Mouse (Mus musculus): ENCODE results near the gene Vwa8. TPM values are rescaled to one million over a fixed set of nuclear protein-coding genes. Genes with fewer than 3 reads are reported as not detected.
A peak's percentile ranks its signal among the peaks of the same experiment; 100 is the strongest.

Gene Vwa8
- polyA plus RNA-seq, 1 experiment, result 11.2 TPM

DNA sequence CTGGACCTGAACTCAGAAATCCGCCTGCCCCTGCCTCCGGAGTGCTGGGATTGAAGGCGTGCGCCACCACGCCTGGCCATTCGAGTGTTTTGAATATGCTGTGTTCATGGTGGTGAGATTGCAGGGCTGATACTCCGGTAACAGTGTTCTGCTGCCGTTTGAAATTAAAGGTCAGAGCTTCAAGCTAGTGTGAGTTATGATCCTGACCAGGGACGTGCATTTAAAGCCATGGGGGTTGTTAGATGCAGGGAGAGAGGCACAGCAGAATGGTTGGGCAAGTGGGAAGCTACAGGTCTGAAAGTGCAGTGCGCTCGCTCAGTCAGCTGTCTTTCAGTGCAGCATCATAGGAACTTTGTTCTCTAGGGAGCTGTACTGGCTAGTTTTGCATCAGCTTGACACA, 271.8 kb downstream of the Vwa8 start:
- Histone ChIP-seq H3K27ac (ENCODE audit: insufficient read depth, low read depth, low read length) (no peak overlapping the region), H3K4me3 (ENCODE audit: low read depth, low read length) (no peak overlapping the region), H3K36me3 (ENCODE audit: control insufficient read depth, insufficient read depth, low read length) (no peaks in the 10 kb centered on the region), H3K4me1 (ENCODE audit: control insufficient read depth, insufficient read depth, insufficient read length, low read length) (no peaks in the 10 kb centered on the region), H3K27me3 (ENCODE audit: control insufficient read depth, insufficient read depth, low read length) (no peaks in the 10 kb centered on the region)
- TF ChIP-seq POLR2A (IDR thresholded peaks at IDR 0.05; ENCODE audit: low read depth, low read length) (no peak), CTCF (IDR thresholded peaks at IDR 0.05; ENCODE audit: extremely low read depth, insufficient read length, insufficient replicate concordance, low read depth, low read length) (no peak)
- 91% methylated on average over 11 of the region's 11 CpGs for WGBS

- TF ChIP-seq POLR2A (IDR thresholded peaks at IDR 0.05; ENCODE audit: low read depth, low read length) (no peak), CTCF (IDR thresholded peaks at IDR 0.05; ENCODE audit: extremely low read depth, insufficient read length, insufficient replicate concordance, low read depth, low read length) (no peak)
- Histone ChIP-seq H3K27ac (ENCODE audit: insufficient read depth, low read depth, low read length) (no peak overlapping the region), H3K4me3 (ENCODE audit: low read depth, low read length) (no peak overlapping the region), H3K4me1 (ENCODE audit: control insufficient read depth, insufficient read depth, insufficient read length, low read length) (no peaks in the 10 kb centered on the region), H3K27me3 (ENCODE audit: control insufficient read depth, insufficient read depth, low read length) (no peaks in the 10 kb centered on the region), H3K36me3 (ENCODE audit: control insufficient read depth, insufficient read depth, low read length) (no peaks in the 10 kb centered on the region)
- WGBS, result 77% methylated on average over 8 of the region's 8 CpGs
Observed at GRCm38 (mm10) chr14:79123466-79123865, 274.6 kb downstream of the Vwa8 start.

DNA sequence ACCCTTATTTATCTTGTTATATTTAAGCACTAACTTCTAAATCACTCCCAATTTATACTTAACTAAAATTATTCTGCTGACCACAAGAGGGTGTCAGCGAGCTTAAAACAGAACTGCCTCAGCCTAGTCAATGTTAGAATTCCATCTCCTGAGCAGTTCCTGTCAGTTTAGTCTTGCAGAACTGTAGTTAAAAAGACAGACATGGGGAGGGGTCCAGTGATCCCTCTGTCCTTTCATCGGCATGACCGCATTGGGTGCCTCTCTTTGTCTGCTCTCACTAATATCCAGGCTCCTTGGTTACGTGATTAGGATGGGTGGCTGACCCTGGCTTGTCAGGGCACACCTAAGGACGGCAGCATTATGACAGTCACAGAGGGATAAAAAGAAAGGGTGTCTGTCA, 275.8 kb downstream of the Vwa8 start:
- no peak overlapping the region for H3K4me3 ChIP-seq (ENCODE audit: low read depth, low read length)
- WGBS, result 50% methylated on average over 5 of the region's 5 CpGs

GRCm38 (mm10) chr14:79126176-79126575, 277.3 kb downstream of the Vwa8 start:
- TF ChIP-seq CTCF (IDR thresholded peaks at IDR 0.05; ENCODE audit: extremely low read depth, insufficient read length, insufficient replicate concordance, low read depth, low read length) (no peak), POLR2A (IDR thresholded peaks at IDR 0.05; ENCODE audit: low read depth, low read length) (no peak)
- no peaks in the 10 kb centered on the region for H3K4me1 ChIP-seq (ENCODE audit: control insufficient read depth, insufficient read depth, insufficient read length, low read length)
- no peaks in the 10 kb centered on the region for H3K36me3 ChIP-seq (ENCODE audit: control insufficient read depth, insufficient read depth, low read length)
- H3K27ac ChIP-seq (ENCODE audit: insufficient read depth, low read depth, low read length), result no peak overlapping the region
- 87% methylated on average over 5 of the region's 5 CpGs for WGBS
- H3K27me3 ChIP-seq (ENCODE audit: control insufficient read depth, insufficient read depth, low read length), result no peaks in the 10 kb centered on the region
- no peak overlapping the region for H3K4me3 ChIP-seq (ENCODE audit: low read depth, low read length)

More for the DNA sequence above, 275.8 kb downstream of the Vwa8 start:
- no peak overlapping the region for H3K27ac ChIP-seq (ENCODE audit: insufficient read depth, low read depth, low read length)
- H3K36me3 ChIP-seq (ENCODE audit: control insufficient read depth, insufficient read depth, low read length), result no peaks in the 10 kb centered on the region
- H3K4me1 ChIP-seq (ENCODE audit: control insufficient read depth, insufficient read depth, insufficient read length, low read length), result no peaks in the 10 kb centered on the region
- H3K27me3 ChIP-seq (ENCODE audit: control insufficient read depth, insufficient read depth, low read length), result no peaks in the 10 kb centered on the region
- TF ChIP-seq POLR2A (IDR thresholded peaks at IDR 0.05; ENCODE audit: low read depth, low read length) (no peak), CTCF (IDR thresholded peaks at IDR 0.05; ENCODE audit: extremely low read depth, insufficient read length, insufficient replicate concordance, low read depth, low read length) (no peak; the same call in 1 of the 2 replicates)

DNA sequence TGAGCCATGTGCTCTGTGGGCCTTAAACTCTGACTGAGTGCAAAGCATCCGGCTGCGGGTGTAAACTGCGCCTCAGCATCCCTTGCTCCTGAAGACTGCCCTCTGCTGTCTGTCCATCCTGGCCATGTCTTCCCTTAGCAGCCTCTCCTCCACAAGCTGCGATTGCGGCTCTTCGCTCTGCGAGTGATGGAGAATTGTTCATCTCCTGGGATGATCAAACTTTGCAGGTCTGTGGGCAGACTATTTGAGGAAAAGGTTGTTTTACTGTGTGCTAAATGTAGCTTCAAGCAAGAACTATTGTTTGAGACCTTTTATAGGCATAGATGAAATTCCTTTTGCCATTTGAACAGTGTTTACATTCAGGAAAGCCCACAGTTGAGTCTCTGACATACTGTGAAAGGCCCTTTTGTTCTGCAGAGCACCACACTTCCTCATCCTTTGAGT, 286.1 kb downstream of the Vwa8 start:
- Histone ChIP-seq H3K4me3 (ENCODE audit: low read depth, low read length) (no peak overlapping the region), H3K27ac (ENCODE audit: insufficient read depth, low read depth, low read length) (no peak overlapping the region), H3K36me3 (ENCODE audit: control insufficient read depth, insufficient read depth, low read length) (no peaks in the 10 kb centered on the region), H3K4me1 (ENCODE audit: control insufficient read depth, insufficient read depth, insufficient read length, low read length) (no peaks in the 10 kb centered on the region), H3K27me3 (ENCODE audit: control insufficient read depth, insufficient read depth, low read length) (no peaks in the 10 kb centered on the region)
- peak; percentile 34; the same call in 1 of the 2 replicates for TF ChIP-seq CTCF (IDR thresholded peaks at IDR 0.05; ENCODE audit: extremely low read depth, insufficient read length, insufficient replicate concordance, low read depth, low read length)
- no peak for TF ChIP-seq POLR2A (IDR thresholded peaks at IDR 0.05; ENCODE audit: low read depth, low read length)
- WGBS, result 47% methylated on average over 7 of the region's 7 CpGs

DNA sequence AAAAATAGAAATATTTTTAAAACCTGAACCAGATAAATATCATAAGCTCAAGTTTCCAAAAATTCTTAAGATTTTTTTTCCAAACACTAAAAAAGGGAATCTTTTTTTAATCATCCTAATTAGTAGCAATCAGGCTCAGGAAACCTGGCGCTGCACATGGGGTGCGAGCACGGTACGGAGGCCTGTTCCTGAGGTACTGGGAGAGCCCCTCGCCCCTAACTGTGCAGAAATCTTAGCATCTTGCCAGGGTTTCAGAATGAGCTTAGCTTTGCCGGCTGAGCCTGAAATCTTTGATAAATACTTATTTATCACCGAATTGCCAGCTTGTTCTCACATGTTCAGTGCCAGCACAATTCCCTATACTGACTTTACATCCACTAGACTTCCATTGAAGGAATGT, 286.6 kb downstream of the Vwa8 start:
- no peaks in the 10 kb centered on the region for H3K27me3 ChIP-seq (ENCODE audit: control insufficient read depth, insufficient read depth, low read length)
- H3K27ac ChIP-seq (ENCODE audit: insufficient read depth, low read depth, low read length), result no peak overlapping the region
- H3K36me3 ChIP-seq (ENCODE audit: control insufficient read depth, insufficient read depth, low read length), result no peaks in the 10 kb centered on the region
- no peak overlapping the region for H3K4me3 ChIP-seq (ENCODE audit: low read depth, low read length)
- 87% methylated on average over 7 of the region's 7 CpGs for WGBS
- TF ChIP-seq CTCF (IDR thresholded peaks at IDR 0.05; ENCODE audit: extremely low read depth, insufficient read length, insufficient replicate concordance, low read depth, low read length) (no peak), POLR2A (IDR thresholded peaks at IDR 0.05; ENCODE audit: low read depth, low read length) (no peak)
- H3K4me1 ChIP-seq (ENCODE audit: control insufficient read depth, insufficient read depth, insufficient read length, low read length), result no peaks in the 10 kb centered on the region

- no peaks in the 10 kb centered on the region for H3K27me3 ChIP-seq (ENCODE audit: control insufficient read depth, insufficient read depth, low read length)
- H3K4me1 ChIP-seq (ENCODE audit: control insufficient read depth, insufficient read depth, insufficient read length, low read length), result no peaks in the 10 kb centered on the region
- WGBS, result 85% methylated on average over 3 of the region's 3 CpGs
- no peak for TF ChIP-seq POLR2A (IDR thresholded peaks at IDR 0.05; ENCODE audit: low read depth, low read length)
- no peaks in the 10 kb centered on the region for H3K36me3 ChIP-seq (ENCODE audit: control insufficient read depth, insufficient read depth, low read length)
- H3K4me3 ChIP-seq (ENCODE audit: low read depth, low read length), result no peak overlapping the region
- H3K27ac ChIP-seq (ENCODE audit: insufficient read depth, low read depth, low read length), result no peak overlapping the region
Observed at GRCm38 (mm10) chr14:79136585-79136984, 287.7 kb downstream of the Vwa8 start.

DNA sequence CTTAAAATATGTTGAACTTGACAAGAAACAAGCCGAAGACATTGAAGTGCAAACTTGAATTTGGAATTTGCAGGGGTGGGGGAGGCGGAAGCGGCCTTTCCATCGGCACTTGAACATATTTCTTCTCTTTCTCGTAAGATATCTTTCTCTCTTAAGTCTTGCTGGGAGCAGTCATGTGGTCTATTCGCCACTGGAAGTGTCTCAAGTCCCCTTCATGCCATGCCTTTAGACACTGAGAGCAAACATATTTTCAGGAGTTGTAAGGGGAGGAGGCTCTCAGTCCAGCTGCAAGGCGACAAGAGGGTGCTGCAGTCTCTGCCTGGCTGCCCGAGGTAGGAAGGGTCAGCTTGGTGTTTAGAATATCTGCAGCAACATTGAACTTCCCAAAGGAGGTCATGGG, 288.2 kb downstream of the Vwa8 start:
- no peak overlapping the region for H3K27ac ChIP-seq (ENCODE audit: insufficient read depth, low read depth, low read length)
- no peaks in the 10 kb centered on the region for H3K4me1 ChIP-seq (ENCODE audit: control insufficient read depth, insufficient read depth, insufficient read length, low read length)
- WGBS, result 87% methylated on average over 8 of the region's 8 CpGs
- H3K27me3 ChIP-seq (ENCODE audit: control insufficient read depth, insufficient read depth, low read length), result no peaks in the 10 kb centered on the region
- H3K36me3 ChIP-seq (ENCODE audit: control insufficient read depth, insufficient read depth, low read length), result no peaks in the 10 kb centered on the region
- H3K4me3 ChIP-seq (ENCODE audit: low read depth, low read length), result no peak overlapping the region
- TF ChIP-seq POLR2A (IDR thresholded peaks at IDR 0.05; ENCODE audit: low read depth, low read length), result no peak
- no peak for TF ChIP-seq CTCF (IDR thresholded peaks at IDR 0.05; ENCODE audit: extremely low read depth, insufficient read length, insufficient replicate concordance, low read depth, low read length)

Data from small intestine, adult 2 months (tissue).